Mouse (Mus musculus): ENCODE data around the gene Gm10491.

GRCm38 (mm10) chrX:7867141-7867540, 40.5 kb downstream of the Gm10491 start:
- TF ChIP-seq MAX (IDR thresholded peaks at IDR 0.05; ENCODE audit: low read depth) (no peak), POLR2A (IDR thresholded peaks at IDR 0.05; ENCODE audit: insufficient read length, low read depth) (no peak)
